Mouse (Mus musculus) spleen, postnatal 4 days (tissue): ENCODE data around the gene Mutyh.
A peak's percentile ranks its signal among the peaks of the same experiment; 100 is the strongest.

Experiments
- DNase-seq, 2 experiments: peaks; one replicate each; pipeline ENCODE4 v3.0.0; 2022; ENCODE audit warnings: low spot score in 2 of 2

The Mutyh gene

DNA sequence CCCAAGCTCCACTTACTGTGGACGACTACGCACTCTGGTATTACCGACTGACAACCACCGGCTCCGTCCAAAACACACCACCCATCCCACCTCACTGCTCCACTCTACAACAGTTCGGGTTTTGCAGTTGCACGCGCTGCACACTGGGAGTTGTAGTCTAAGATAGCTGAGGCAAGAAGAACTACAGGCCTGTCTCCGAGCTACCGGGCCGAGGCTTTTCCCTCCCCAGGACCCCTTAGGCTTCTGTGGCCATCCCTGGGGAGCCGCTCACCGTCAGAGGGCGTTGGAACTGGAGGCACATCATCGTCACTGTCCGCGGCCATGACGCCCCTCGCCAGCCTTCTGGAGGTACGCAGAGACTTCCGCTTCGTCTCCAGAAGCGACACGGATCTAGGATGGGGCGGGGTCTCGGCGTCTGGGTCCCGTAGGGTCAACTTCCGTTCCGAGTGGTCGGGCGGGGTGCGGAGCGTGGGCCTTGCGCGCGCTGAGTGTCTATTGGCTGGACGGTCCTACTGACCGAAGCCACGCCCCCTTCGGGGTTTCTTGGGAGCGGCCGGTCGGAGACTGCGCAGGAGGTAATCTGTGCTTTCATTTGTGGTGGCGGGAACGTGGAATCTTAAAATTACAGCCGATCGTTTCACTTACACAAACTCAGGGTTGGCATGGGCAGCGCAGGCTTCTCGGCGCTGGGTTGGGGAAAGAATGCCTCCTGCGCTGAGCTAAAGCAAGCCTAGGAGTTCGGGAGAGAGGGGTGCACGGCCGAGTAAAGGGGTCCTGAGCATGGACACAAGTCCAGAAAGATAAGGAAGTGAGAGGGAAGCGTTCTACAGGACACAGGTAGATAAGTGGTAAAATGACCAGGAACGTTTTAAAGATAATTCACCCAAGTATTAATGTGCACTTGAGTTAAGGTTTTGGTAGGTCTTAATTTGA is at the start of gene Mutyh, which contains the start of gene Toe1:
Gene Mutyh, plus strand, starts transcription at position 527 of the 933 bp plus-strand sequence.
Gene Toe1, minus strand, starts transcription at position 444 of the 933 bp plus-strand sequence.
- DNase-seq: peak; percentile 92 to 95

DNA sequence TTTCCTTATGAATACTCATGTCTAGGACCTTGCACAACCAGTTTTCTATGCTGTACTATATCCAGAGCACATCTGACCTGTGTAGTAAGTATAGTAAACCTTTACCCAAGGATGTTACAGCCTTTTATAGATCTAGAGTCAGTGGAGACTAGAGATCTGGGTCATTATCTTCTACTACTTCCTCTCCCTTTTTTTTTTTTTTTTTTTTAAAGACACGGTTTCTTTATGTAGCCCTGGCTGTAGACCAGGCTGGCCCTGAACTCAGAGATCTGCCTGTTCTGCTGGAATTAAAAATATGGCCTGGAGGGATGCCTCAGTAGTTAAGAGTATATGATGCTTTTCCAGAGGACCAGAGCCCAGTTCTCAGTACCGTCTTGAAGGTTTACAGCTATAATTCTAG is 45.6 kb upstream of the Mutyh start:
- DNase-seq: no peak

DNA sequence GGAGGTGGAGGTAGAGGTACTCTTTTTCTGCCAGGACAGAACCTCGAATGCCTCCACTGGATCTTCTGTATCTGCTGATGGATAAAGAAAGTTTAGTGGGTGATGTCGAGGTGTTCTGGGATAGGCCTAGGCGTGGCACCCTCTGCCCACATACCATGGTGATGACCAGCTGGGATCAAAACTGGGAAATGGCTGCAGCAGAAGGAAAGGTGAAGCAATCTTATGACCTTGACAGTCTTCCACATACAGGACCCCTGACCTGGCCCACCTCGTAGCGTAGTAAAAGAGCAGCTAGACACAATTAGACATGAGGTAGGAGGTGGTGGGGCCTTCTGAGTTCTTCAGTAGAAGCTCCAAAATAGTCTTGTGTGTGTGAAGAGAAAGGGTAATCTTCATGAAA is 43.5 kb upstream of the Mutyh start:
- DNase-seq: no peak

DNA sequence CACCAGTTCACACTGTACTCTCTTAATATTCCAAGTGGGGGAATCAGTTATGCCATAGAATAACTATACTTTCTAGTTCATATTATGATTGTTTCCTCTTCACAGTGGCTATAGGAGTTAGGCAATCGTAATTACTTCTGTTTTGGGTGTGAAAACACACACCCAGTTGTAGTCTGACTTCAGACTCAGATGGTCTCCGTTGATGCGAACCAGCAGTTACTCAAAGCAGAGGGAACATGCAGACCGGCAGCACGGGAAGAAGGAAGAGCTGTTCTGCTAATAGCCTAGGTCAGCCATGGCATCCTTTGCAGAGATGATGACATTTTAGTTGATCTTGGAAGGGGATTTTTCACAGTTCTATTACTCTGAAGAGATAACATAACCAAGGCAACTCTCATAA is 39.0 kb upstream of the Mutyh start:
- DNase-seq: no peak

DNA sequence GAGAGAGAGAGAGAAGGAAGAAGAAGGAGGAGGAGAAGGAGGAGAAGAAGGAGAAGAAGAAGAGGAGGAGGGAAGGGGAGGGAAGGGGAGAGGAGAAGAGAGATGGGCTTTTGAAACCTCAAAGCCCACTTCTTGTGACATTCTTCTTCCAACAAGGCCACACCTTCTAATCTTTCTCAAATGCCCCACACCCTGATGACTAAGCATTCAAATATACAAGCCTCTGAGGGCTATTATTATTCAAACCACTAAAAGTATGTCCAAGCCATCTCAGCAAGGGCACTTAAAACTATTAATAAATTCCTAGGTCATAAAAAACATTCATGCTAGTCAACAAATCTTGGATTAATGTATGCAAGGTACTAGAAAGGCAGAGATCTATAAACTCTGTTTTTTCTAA is 38.5 kb upstream of the Mutyh start:
- no peak for DNase-seq

DNA sequence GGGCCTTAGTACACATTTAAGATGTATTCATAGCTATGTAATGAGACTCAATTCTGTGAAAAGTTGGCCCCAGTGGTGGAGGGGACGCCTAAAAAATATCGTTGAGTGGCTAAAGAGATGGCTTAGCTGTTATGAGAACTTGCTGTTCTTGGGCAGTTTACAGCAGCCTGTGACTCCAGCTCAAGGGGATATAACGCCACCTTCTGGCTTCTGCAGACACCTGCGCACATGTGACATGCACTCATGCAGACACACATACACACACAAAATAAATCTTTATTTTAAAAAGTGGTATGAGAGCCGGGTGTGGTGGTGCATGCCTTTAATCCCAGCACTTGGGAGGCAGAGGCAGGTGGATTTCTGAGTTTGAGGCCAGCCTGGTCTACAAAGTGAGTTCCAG is 31.1 kb upstream of the Mutyh start:
- DNase-seq: no peak

DNA sequence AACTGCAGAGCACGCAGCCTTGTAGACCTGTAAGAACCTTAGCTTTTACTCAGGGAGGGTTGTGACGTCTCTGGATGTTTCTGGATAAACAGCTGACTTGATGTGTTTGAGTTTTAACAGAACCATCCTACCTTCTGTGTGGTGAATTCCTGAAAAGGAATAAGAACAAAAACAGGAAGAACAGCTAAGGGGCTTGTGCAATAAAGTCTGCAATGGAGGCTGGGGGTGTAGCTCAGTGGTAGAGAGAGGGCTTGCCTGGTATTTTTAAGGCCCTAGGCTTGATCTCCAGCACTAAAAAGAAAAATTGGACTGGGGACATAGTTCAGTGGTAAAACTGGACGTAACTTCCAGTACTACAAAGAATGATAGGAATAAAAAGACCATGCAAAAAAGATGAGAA is 30.4 kb upstream of the Mutyh start:
- DNase-seq: no peak

DNA sequence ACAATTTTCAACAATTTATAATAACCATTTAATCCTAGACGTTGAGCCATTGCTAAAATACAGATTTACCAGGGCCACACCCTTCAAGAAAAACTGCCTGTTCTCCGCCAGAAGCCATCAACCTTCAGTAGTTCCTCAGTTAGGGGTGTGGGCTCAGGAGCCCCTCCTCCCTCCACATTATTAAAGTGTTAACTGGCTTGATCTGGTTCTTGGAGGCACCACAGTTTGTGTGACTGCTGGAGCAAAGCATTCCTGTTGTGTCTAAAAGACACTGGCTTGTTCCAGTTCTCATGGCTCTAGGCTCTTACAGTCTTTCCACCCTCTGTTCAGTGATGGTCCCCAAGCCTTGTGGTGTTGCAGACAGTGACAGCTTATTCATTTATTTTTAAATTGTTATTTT is 27.0 kb upstream of the Mutyh start:
- no peak for DNase-seq

DNA sequence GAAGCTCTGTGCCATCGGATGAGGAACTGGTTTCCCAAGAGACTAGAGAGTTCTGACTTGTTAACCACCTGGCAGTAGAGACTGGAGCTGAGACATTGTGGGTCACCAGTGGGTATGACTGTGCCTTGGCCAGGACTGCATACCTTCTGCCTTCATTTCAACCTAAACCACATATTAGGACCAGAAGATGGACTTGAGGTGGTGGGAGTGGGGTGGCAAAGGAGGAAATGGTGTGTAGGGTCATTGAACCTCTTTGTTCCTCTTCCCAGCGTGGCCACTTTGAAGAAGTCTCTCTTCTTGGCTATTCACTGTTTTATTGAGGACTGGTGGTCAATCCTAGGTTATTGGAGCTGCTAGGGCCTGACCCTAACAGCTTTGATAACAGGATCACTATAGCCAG is 26.2 kb upstream of the Mutyh start:
- DNase-seq: no peak

DNA sequence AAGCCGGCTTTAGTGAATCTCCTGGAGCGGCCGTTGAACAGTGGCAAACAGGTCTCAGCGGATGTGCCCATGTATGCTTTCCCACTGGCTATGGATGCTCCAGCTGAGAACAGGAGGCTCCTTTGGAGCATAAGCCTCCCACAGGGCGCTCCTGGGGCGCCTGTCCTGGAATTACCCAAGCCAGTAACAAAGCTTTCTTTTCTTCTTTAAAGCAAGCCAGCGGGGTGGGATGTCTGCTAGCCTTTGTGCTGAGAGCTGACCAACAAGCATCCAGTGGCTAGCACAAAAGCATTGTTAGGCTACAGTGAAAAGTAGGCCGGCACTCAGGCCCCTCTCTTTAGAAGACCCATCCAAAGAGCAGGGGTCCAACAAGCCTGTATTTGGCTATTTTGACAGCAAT is 25.4 kb upstream of the Mutyh start:
- DNase-seq: no peak

DNA sequence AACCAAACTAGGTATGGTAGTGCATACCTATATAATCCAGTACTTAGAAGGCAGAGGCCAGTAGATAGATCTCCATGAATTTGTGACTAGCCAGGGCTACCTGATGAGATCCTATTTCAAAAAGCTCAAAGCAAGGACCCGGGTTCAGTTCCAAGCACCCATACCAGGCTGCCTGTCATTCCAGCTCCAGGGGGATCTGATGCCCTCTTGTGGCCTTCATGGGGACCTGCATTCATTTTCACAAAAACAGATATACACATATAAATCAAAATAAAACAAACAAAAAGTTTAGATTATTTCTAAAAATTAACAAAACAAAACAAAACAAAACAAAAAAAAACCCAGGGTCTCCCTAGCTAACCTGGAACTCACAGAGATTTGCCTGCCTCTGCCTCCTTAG is 20.9 kb upstream of the Mutyh start:
- no peak for DNase-seq

DNA sequence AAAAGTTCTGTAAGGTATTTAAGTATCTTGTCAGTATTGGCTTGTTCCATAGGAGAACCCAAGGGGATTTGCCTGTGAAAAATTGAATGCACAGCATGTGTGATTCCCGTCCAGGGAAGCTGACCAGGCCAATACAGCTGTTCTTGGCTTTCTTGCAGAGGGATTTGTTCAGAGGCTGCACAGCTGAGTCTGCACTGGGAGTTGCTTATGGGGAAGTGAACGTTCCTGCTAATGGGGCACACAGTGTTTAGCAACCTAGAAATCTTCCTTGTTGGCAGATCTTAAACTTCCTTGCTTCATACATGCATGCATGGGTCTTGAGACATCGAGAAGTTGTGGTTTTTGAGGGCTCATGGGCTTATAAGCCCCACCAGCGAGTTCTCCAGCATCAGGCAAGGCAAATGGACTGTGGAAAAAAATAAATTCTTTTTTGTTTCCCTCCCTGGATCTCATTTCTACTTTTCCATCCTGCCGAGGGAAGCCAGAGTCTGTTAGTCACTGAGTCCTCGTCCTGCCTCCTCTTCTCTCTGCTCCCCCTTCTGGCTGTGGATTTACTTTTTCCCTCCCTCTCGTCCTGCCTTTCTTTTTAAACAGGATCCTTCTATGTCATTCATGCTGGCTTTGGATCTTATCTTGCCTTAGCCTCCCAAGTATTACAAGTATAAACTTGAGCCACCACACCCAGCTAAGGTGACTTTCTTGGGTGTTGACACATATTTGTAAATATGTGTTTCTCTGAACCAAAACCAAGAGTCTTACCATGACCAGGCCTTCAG is 19.4 kb upstream of the Mutyh start:
- DNase-seq: peak in 1 of 2 experiments; percentile 14

DNA sequence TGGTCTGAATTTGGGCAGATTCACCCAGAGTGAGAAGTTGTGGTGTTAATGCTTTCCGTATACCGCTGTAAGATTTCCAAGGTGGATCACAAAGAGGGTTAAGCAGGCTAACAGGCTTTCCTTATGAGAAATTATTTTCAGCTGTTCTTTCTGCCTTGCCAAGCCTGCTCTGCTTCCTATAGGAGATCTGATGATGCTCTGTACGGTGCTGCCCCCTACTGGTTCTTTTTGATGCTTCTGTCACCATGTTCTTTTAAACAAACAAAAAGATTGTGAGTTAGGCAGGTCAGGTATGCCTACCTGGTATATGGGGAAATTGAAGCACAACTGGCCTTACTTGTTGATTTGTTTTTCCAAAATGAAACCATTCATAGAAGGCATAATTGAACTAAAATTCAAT is 18.6 kb upstream of the Mutyh start:
- peak; percentile 76 to 89 for DNase-seq

DNA sequence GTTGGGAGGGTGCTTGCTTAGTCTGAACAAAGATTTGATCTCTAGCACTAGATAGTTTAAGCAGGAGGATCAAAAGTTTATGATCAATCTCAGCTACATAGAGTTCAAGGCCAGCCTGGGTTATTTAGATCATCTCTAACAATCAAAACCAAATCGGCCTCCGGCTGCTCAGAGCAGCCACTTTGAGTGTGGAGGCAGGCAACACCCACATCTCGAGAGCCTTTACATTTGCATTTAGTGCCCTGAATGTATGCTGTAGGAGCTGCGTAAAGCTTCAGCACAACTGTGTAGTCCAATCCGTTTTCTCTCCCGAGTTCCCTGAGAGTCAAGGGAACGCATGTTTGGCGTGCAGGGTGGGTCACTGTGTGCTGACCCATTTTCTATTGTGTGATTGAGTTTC is 15.1 kb upstream of the Mutyh start:
- no peak for DNase-seq

DNA sequence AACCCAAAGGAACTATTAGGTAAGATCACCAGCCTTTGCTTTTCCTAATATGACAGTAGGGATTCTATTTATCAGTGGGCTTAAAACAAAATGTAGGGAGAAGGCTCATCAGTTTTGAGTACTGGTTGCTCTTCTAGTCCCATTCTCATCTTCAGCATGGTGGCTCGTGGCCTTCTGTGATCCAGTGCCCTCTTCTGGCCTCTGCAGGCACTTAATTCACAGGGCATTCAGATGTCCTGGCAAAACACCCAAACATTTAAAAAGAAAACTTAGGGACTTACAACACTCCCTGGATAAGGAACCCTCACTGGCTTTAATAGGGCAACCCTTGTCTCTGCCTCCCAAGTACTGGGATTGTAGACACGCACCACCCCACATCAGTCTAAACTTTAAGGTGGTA is 13.2 kb upstream of the Mutyh start:
- DNase-seq: no peak

DNA sequence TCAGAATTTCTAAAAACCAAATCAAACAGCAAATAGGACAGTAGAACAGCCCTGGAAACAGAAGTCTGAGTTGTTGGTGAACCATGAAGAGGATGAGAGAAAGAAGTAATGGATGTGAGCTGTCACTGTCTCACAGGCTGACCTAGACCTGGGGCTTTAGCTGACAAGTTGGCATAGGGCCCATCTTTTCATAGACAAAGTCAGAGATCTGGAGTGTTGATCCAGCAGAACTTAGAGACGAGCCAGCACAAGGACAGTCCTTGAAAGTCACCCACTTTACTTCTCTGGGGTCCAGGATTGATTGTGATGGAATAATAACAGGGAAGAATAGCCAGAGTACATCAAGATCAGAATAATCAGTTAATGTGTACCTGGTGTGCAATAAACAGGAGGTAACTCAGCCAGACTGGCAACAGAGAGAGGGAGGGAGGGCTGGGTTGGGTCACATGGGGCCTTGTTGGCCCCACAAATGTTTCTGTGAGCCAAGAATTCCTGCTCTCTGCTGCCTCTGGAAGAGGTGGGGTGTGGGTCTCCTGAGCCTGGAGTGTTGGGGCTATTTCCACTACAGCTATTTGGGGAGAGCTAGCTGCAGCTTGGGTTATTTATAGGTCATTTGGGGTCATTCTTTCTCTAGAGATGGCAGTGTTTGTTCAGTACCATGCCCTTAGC is 10.9 kb upstream of the Mutyh start:
- no peak for DNase-seq

DNA sequence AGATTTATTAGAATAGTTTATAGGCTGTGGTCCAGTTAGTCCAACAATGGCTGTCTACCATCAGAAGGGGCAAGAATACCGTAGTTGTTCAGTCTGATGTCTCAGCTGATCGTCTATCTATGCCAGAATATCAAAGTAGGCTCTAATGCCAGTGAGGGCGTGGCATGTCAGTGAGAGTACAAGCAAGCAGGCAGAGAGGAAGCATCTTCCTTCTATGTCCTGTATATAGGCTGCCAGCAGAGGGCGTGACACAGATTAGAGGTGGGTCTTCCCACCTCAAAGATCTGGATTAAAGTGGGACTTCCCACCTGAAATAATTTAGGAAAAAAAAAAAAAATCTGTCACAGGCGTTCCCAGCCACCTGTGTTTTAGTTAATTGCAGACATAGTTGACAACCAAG is 7.6 kb upstream of the Mutyh start:
- DNase-seq: no peak

DNA sequence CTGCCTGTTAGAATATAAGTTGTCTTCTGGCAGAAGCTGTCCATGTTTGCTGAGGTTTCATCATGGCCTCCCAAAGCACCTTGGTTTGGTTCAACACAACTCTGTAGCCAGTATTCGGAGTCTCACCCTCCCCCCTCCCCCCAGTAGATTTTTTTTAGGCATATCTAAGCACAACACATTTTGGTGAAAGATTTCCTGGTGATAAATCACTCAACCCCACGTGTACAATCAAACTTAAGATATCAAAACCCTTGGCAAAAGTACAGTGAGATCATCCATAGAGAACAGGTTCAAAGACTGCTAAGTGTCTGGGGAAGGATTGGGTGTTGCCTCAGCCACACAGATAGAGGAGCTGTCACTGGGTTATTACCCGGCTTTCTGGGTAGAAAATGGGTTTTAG is 3.5 kb downstream of the Mutyh start:
- DNase-seq: no peak

DNA sequence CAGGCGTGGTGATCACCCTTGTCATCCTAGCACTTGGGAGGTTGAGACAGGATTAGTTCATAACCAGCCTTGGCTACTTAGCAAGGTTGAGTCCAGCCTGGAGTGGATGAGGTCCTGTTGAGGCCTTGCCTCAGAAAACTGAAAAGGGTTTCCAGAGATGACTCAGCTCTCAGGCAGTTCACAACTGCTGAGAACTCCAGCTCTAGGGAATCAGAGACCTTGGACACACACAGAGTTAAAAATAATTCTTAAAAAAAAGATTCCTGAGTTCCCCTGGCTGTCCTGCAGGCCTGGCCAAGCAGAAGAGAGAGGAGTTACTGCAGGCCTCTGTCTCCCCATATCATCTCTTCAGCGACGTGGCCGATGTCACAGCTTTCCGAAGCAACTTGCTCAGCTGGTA is 7.8 kb downstream of the Mutyh start:
- no peak for DNase-seq

DNA sequence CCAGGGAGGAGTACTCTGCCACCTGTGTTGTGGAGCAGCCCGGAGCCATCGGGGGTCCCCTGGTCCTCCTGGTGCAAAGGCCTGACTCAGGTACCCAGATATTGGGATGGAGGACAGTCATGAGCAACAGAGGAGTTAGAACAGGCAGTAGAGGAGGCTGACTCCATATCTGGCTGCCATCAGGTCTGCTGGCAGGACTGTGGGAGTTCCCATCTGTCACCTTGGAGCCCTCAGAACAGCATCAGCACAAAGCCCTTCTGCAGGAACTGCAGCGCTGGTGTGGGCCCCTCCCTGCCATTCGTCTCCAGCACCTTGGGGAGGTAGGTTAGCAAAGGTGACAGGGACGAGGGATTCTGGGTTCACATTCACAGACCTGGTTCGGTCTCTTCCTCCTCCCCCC is 10.0 kb downstream of the Mutyh start:
- no peak for DNase-seq

DNA sequence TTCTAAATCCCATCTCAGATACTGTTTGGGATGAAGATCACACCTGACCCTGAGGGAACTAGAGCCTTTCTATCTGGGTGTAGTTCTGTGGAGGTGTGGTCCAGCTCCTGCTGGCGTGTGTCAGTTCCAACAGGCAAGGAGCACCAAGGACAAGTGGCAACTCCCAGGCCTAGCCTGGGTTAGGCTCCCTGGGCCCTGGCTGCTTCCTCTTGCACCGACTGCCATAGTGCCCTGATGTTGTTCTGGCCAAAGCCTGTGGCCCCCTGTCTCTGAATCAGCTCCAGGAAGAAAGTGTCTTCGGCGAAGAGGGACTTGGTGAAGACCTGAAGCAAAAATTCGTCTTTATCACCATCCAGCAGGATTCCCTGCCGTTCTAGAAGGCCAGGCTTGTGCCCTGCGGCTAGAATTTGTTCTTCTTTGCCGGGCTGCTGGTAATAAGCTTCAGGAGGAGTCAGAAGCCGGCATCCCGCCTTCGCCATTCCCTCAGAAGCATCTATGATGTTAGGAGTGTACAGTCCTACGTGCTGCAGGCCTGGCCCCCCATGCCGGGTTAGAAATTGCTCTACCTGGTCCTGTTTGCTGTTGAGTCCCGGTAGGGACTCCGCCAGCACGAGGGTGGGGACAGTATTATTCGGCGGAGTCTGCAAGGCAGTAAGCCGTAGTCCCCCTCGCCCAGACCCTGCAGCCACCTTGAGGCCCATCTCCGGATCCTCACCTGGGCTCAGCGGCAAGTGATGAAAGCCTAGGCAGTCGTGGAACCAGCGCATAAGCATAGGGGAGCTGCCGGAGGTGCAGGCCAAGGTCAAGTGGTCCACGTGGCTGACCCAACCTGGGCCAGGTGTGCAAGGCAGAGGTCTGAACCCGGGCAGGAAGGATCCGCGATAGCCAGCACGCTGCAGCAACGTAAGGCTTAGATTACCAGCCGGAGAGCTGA is 12.7 kb downstream of the Mutyh start:
- no peak for DNase-seq
